Mouse (Mus musculus): Measurements from ENCODE around the gene Smim7.

DNA sequence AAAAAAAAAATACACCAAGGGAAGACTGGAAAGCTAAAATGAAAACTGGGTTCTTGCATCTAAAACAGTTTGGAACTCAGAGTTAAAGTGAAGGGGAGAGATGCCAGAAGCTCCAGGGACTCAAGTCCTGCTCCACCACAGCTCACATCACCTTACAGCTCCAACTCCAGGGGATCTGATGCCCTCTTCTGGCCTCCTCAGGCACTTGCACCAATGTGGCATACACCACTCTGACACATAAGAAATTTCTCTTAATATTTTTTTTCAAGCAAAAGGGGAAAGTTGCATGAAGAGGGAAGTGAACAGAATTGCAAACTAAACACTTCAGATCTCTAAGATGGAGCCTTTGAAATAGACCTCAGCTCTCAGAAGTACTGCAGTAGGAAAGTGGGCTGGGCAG lies 31.7 kb downstream of the Smim7 start:
- TF ChIP-seq CTCF (IDR thresholded peaks at IDR 0.05) (peak; percentile 57), EP300 (IDR thresholded peaks at IDR 0.05) (no peak)

Measured in lung, postnatal 0 days (tissue).